Mouse (Mus musculus) ES-Bruce4 (cell line): ENCODE measurements around the gene Luc7l3. TPM values are rescaled to one million over a fixed set of nuclear protein-coding genes. Genes with fewer than 3 reads are reported as not detected.

Experiments
- H3K27ac ChIP-seq: 2 replicates; pipeline ENCODE4 v1.5.1; 2012; ENCODE audit warnings: low read length, inconsistent platforms; ENCODE audit not compliant: insufficient read depth
- H3K27me3 ChIP-seq: 2 replicates; pipeline ENCODE4 v1.6.1; 2012; ENCODE audit warnings: mild to moderate bottlenecking, low read length, inconsistent platforms; ENCODE audit not compliant: control insufficient read depth, poor library complexity, insufficient read depth, severe bottlenecking
- H3K36me3 ChIP-seq: 2 replicates; pipeline ENCODE4 v1.6.1; 2012; ENCODE audit warnings: inconsistent platforms, mild to moderate bottlenecking, low read length, moderate library complexity; ENCODE audit not compliant: control insufficient read depth, poor library complexity, insufficient read depth, severe bottlenecking
- H3K4me1 ChIP-seq: one replicate; pipeline ENCODE4 v1.8.1; 2011; ENCODE audit warnings: low read length; ENCODE audit not compliant: control insufficient read depth, insufficient read depth
- H3K4me3 ChIP-seq: 2 replicates; pipeline ENCODE4 v1.5.1; 2011; ENCODE audit warnings: low read depth, mild to moderate bottlenecking, low read length
- H3K9ac ChIP-seq: 2 replicates; pipeline ENCODE4 v1.6.1; 2012; ENCODE audit warnings: low read depth, mild to moderate bottlenecking, inconsistent platforms; ENCODE audit not compliant: poor library complexity, severe bottlenecking
- H3K9me3 ChIP-seq: replicated peaks from 2 replicates; pipeline ENCODE4 v1.6.1; 2012; ENCODE audit warnings: mild to moderate bottlenecking, low read length, inconsistent platforms; ENCODE audit not compliant: control insufficient read depth, poor library complexity, insufficient read depth, severe bottlenecking
- CTCF ChIP-seq: IDR thresholded peaks from one replicate; pipeline ENCODE4 v1.8.1; 2011; ENCODE audit warnings: low read depth, low read length
- EP300 ChIP-seq: IDR thresholded peaks from 2 replicates; pipeline ENCODE4 v1.6.1; 2011; ENCODE audit warnings: low read depth, low read length; ENCODE audit not compliant: insufficient read depth
- POLR2A ChIP-seq: IDR thresholded peaks from one replicate; pipeline ENCODE4 v1.8.1; 2011; ENCODE audit warnings: low read length; ENCODE audit not compliant: insufficient read depth
- polyA plus RNA-seq: library from polyadenylated mRNA; stranded (reverse); fragments of >200 nt; gene quantifications from 2 replicates; pipeline ENCODE4 v1.2.4, GENCODE M21; 2011; ENCODE audit warnings: low read depth; ENCODE audit not compliant: missing spikeins, insufficient read depth, insufficient read length

Gene Luc7l3
- polyA plus RNA-seq, 1 experiment: 223 TPM

- H3K9ac ChIP-seq: no peak overlapping the region
Measured at GRCm38 (mm10) chr11:94239706-94240105, 82.1 kb downstream of the Luc7l3 start.

DNA sequence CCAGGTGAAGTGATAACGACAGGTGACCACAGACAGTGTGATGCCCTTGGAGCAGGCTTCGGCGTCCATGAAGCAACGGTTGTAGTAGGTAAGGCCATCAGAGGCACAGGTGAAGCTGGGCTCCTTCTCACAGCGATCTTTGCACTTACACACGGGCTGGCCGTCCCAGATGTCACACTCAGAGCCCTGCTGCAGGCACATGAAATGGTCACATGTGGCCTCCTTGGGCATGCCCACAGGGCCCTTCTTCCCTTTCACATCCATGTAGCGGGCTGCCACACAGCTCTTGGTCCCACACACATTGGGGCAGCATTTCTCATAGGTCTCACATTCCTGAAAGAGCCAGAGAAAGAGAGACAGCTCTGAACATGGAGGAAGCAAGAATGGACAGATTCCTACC is 83.0 kb downstream of the Luc7l3 start:
- Histone ChIP-seq H3K9me3 (no peaks in the 10 kb centered on the region), H3K27me3 (no peaks in the 10 kb centered on the region), H3K36me3 (no peaks in the 10 kb centered on the region), H3K27ac (no peak overlapping the region), H3K4me3 (no peak overlapping the region), H3K9ac (no peak overlapping the region), H3K4me1 (no peaks in the 10 kb centered on the region)
- no peak for TF ChIP-seq CTCF
- TF ChIP-seq EP300: no peak
- no peak for TF ChIP-seq POLR2A

More at GRCm38 (mm10) chr11:94239706-94240105, 82.1 kb downstream of the Luc7l3 start:
- Histone ChIP-seq H3K27ac (no peak overlapping the region), H3K36me3 (no peaks in the 10 kb centered on the region), H3K4me3 (no peak overlapping the region), H3K27me3 (no peaks in the 10 kb centered on the region), H3K9me3 (no peaks in the 10 kb centered on the region), H3K4me1 (no peaks in the 10 kb centered on the region)
- TF ChIP-seq EP300 (no peak), CTCF (no peak), POLR2A (no peak)

Other genes starting within 250 kb of the Luc7l3 start
- 20.0 and 21.2 TPM in 2 replicates for gene Tob1, start 110.5 kb downstream of the Luc7l3 start, polyA plus RNA-seq
- 0.16 TPM in 1 of 2 replicates, not detected in the other for gene Wfikkn2, start 76.0 kb downstream of the Luc7l3 start, polyA plus RNA-seq
- gene Gm21885, start 40.1 kb downstream of the Luc7l3 start, polyA plus RNA-seq: not detected in 2 replicates
- 51.7 and 66.3 TPM in 2 replicates for gene Ankrd40, start 6.0 kb upstream of the Luc7l3 start, polyA plus RNA-seq
- gene Abcc3, start 71.0 kb upstream of the Luc7l3 start, polyA plus RNA-seq: 0.24 and 1.2 TPM in 2 replicates
- 2.9 and 8.6 TPM in 2 replicates for gene Cacna1g, start 152.2 kb upstream of the Luc7l3 start, polyA plus RNA-seq
- gene Spata20, start 164.2 kb upstream of the Luc7l3 start, polyA plus RNA-seq: 1.4 TPM in 1 of 2 replicates, not detected in the other
- gene Epn3, start 178.0 kb upstream of the Luc7l3 start, polyA plus RNA-seq: 2.7 and 2.9 TPM in 2 replicates
- gene Mycbpap, start 199.8 kb upstream of the Luc7l3 start, polyA plus RNA-seq: 1.2 and 1.3 TPM in 2 replicates
- gene Rsad1, start 227.3 kb upstream of the Luc7l3 start, polyA plus RNA-seq: 3.1 and 3.2 TPM in 2 replicates
- not detected in 2 replicates for gene Chad, start 243.1 kb upstream of the Luc7l3 start, polyA plus RNA-seq